Mouse (Mus musculus) cerebral cortex, adult 2 months (tissue): ENCODE data around the gene Scube2.

ENCODE experiments used
- WGBS: fragments of 180-500 bp; shearing (Covaris S2); methylation state at CpG from one replicate; pipeline ENCODE4 v1.1.7; 2018; 5-methylcytosine and 5-hydroxymethylcytosine counted together

Scube2 gene

DNA sequence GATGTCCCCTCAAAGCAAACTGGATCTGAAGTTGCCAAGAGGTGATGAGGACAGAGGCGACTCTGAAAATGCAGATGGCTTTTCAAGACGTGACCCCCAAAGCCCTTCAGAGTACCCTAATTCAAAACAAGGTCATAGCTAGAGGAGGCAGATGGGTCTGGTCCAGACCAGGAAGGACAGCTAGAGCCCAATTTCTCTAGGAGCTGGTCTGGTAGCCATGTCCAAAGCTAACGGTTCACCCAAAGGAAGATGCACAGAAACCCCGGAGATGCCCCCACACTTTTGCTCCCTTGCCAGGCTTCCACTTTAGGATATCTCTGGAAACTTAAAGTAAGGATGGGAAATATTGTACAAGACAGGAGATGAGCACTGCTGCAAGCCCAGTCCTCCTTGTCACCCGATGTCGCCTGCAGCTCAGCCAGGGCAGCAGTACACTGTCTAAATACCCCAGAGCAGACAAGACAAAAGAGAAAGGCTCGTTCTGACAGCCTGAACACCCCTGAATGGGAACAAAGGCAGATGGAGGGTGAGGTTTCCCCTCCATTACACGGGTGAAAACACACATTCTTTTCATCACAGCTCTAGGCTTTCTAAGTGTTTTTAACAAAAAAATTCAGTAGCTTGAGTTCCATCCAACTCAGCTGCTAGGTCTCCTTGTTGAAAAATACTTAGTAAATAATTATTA, 15.6 kb downstream of the Scube2 start:
- 58% methylated on average over 8 of the region's 8 CpGs for WGBS

DNA sequence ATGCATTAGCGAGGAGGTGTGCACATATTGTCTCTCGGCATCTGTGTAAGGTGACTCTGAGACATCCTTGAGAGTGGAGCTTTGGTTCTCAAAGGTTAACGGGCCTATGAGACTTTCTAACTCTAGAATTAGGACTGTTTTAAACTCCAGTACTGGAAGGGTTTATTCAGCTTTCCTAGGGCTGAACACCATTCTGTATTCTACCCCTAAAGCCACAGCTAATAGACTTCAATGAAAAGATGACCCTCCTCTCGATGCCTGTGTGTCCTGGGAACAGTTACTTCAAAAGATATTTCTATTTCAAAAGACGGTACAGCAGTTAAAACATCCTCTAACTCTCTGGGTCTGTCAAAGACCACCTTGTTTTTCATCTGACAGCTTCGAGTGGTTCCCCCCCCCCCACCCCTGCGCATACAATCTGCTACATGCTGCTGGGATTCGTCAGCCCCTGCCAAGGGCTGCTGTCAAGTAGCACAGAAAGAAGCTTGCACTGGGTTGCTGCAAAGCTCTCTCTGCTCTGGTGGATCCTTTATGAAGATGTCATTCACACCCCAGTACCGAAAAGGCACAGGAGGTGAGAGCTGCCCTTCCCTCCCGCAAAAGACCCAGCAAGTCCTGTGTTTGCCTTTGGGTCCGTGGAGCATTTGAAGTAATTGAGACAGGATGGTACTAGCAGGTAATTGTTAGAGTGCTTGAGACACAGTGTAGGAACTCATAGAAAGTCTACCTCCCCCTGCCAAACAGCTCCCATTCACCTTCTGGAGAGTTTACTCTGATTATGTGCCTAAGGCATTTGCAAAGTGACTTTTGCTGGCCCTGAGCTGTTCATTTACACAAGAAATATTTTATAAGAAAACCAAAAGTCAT, 16.4 kb downstream of the Scube2 start:
- WGBS, result 63% methylated on average over 11 of the region's 11 CpGs

DNA sequence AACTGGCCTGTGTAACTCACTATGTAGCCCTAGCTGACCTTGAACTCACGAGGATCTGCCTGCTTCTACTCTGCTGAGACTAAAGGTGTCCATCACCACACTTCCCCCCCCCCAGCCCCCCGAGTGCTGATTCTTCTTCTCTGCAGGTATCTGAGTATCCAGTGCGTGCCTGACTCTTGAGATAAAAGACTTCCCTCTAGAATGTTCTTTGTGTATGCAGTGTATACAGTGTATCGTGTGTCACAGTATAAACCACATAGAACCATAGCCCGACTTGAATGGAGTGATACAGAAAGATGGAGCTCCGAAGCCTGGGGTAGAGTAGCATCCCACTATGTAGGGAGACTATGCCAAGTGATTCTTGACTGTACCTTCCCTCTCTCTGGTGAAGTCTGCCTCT, 21.4 kb downstream of the Scube2 start:
- WGBS, result 87% methylated on average over 6 of the region's 6 CpGs

DNA sequence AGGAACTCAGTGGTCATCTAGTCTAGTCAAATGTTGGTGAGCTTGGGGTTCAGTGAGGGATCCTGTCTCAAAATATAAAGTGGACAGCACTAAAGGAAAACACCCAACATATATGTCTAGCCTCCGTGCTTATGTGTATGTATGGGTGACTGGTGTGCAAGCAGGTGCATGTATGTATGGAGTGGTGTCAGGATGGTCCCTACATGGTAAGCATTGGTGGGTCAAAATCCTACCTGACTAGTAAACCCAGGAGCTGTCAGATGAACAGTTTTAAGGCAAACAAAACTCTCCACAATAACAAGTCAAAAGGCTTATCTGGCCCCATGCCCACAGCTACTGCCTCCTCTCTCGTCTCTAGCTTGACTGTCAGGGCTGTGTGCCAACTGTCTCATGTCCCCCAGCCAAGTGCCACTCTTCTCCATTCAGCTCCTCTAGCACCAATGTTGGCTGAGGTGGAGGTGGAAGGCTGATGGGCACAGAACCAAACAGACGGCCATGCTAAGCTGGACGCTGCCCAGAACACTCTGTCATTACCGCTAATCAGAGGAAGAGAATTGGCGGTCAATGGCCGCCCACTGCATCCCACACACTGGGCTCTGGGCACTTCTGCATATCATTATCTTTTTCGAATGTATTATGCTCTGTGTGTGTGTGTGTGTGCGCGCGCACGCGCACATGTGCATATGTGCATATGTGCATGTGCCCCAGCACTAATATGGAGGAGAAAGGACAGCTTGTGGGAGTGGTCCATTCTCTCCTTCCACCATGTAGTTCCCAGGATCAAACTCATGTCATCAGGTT, 23.7 kb downstream of the Scube2 start:
- WGBS, result 45% methylated on average over 13 of the region's 13 CpGs

DNA sequence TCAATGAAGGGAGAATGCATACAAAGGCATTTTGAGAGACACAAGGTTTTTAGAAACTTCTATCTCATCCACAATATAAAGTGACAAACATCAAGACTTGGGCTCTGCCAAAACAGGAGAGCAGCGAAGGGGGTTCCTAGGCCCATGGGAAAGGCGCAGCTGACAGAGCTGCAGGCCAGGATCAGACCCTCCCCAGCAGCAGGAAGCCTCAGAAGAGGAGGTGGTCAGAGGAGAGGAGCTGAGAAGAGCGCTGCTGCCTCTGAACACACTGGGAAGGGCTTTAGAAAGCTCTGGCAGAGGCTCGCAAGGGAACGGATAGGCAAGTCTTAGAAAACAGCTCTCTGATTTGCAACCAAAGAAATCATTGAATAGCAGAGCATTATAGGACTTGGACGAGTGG, 24.4 kb downstream of the Scube2 start:
- whole genome bisulfite sequencing, result 57% methylated on average over 6 of the region's 6 CpGs

DNA sequence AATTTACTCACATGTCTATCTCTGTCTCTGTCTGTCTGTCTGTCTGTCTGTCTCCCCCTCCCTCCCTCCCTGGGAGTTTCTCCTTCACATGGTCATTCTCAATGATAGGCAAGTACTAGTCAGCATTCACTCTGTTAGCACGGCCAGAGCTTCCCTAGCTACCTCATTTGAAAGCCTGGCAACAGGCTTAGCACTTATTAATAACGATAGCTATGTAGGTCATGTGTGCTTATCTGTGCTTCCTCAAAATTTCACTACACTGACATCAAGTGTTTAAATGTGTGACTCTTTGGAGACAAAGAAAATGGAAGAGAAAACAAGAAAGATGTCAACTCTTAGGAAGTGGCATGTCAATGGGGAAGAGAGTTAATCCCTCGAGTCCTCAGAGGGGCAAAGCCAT, 26.9 kb downstream of the Scube2 start:
- WGBS, result 77% methylated on average over 3 of the region's 3 CpGs

DNA sequence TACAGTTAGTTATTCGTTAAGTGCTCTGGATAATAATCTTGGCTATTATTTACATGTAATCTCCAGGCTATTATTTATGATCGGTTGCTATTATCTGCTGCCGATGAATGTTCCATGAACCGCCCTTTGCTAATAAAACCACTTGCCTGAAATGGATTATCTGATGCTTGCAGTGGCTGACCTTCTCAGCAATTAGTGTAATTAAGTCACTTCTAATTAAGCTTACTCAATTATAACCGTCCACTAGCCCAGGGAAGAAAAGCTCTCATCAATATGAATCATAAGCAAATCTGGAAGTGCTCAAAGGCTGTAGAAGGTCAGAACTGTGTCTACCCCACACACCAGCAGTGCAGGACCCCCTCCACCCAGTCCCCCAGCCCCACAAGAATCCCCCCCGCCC, 27.8 kb downstream of the Scube2 start:
- WGBS, result 60% methylated on average over 6 of the region's 6 CpGs

DNA sequence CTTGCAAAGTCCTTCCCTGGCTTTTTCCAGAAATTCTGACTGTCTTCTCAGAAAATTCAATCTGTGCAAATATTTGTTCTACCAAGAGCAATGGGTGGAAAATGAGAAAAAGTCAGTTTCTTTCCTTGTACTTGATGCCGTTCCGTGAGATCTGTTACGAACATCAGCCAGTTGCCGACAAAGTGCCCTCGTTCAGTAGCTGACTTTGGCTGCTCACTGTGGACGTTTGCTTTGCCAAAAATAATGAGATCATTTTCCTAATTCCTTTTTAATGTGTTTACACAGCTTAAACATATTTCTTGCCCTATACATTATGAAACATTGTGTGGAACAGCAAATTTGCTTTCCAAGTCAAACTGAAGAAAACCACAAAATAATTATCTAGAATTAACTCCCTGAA, 30.6 kb downstream of the Scube2 start:
- WGBS, result 71% methylated on average over 6 of the region's 6 CpGs

DNA sequence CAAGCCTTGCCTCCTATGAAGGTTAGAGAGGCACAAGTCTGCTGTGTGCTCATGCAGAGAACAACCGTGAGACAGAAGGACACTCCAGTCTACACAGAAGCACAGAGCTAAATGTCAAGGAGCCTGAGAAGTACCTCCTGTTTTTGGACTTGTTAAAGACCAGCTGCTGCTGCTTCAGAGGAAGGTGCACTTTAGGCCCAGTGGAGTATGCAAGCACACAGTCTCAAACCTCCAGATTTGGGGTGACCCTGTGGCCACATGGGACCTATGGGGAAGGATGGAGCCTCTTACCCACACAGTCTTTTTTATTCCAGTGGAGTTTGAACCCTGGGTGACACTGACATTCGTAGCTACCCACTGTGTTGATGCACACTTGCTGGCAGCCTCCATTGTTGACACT, 34.1 kb downstream of the Scube2 start:
- 81% methylated on average over 2 of the region's 2 CpGs for WGBS

DNA sequence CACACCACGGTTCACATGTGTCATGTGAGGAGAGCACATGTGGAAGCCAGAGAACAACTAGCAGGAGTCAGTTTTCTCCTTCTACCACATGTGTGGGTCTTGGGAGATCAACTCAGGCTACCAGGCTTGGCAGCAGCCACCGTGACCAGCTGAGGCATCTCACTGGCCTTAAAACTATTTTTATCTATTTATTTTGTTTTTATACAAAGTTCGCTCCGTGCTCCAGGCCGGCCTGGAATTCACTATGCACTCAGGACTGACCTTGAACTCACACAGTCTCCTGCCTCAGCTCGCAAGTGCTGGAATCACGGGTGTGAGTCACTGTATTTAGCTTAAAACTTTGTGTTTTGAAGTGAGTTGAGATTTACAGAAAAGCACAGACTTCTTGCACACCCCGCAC, 38.6 kb downstream of the Scube2 start:
- 89% methylated on average over 8 of the region's 8 CpGs for WGBS

DNA sequence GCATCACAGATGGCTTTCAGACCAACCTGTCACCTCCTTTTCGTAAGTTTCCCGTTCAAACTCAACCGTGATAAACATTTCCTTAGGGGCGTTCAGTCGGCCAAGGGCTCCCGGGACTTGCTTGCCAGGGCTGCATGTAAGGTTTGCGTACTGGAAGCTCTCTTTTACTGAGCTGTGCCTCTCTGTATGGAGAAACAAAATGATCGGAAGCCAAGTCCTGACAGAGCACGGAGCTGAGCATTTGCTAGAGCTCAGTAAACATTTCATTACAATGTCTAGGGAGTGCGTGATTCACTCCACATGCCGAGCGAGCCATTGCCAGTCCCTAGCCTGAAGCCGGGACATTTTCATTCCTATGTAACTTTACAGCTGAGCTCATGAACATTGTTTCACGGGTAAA, 40.2 kb downstream of the Scube2 start:
- WGBS, result 54% methylated on average over 14 of the region's 14 CpGs

DNA sequence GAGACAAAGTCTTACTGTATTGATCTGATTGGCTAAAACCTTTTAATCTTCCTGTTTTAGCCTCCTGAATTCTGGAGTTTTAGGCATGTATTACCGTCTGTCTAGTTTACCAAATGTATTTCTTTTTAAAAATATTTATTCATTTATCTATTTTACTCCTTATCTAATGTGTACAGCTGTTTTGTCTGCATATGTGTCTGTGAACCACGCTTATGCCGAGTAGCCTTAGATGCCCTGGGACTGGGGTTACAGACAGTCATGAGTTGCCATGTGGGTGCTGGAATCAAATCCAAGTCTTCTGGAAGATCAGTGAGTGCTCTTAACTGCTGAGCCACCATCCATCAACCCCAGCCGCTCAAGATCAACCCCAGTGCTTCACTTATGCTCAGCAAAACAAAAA, 46.9 kb downstream of the Scube2 start:
- WGBS, result 95% methylated on average over 4 of the region's 4 CpGs

DNA sequence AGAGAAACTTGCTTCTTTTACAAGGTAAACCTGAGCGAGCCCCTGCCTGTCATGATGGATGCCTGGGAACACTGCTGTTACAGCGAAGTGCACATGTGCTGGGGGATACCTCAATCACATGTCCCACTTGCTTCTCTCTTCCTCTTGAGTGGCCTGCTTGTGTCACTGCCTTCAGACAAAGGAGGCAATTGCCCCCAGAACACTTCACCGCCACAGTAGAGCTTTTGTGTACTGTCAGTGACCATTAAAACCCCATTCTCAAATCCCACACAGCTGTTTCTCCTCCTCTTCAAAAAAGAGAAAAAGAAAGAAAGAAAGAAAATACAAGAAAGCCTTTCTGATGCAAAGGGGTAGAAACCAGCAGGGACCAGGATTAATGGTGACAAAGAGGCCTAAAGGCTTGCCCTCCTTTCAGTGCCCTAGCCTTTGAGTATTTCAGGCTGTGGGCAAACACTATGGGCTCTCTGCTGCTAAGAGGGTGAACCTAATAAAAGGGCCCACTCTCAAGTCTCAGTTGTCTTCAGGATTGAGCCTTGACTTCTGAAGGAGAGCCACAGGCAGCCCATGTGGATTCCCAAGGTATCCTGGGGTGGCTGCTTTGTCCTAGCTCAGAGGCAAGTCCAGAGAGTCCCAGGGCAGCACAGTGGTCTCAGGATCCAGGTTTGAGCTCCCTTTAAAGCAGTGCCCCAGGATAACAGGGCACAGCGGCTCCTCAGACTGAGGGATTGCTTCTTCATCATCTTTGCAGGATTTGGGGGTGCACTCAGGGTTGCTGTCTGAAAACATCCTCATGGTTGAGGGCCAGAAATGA, 51.9 kb downstream of the Scube2 start:
- WGBS, result 81% methylated on average over 4 of the region's 4 CpGs

DNA sequence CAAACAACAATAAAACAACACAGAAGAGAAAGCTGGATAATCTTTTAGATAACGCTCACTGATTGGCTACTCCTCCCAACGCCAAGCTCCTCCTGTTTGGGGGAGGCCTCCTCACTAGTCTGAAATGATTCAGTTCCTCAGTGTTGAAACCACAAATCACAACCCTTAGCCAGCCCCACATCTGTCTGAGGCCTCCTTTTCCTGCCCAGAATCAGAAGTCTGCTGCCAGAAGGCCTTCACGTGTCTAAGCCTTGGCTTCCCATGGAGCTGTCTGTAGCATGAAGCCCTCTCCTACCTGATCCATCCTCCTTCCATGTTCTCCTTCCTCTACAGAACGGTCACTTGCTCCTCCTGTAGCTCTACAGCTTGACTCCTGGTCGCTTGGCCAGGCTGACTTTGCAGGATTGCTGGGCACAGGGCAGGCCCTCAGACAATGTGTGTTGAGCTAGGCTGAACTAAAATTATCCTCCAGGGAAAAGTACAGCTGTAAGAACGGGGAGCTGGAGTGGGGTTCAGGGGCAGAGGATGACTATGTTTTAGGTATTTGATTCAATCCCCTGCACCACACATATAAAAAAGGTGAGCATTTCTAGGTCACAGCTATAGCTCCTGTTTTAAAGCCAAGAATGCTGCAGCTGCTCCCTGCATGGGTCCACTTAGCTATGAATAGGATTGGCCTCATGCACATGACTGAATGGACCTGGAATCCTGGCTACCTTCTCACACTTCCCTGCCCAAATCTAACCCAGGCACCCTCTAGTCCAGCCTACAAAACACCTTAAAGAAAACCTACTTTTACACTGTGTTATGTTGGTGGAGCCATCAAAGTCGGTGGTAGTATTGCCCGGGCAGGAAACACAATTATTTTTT, 57.6 kb downstream of the Scube2 start:
- 85% methylated on average over 8 of the region's 8 CpGs for WGBS

DNA sequence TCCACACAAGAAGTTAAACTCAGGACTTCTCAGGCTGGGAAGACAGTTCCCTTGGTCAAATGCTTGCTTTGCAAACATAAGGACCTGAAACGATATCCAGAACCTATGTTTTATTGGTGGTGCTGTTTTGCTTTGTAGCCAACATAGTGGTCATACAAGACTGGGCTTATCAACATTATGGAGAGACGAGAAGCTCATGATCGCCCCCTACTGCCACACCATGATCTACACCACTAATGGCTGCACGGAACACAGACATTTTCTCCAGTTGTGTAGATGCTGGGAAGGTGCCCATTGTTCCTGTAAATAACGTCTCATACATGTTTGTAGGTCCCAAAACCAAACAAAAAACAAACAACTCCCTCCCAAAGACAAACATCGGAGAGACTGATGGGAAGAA, 60.6 kb downstream of the Scube2 start:
- 70% methylated on average over 6 of the region's 6 CpGs for WGBS

DNA sequence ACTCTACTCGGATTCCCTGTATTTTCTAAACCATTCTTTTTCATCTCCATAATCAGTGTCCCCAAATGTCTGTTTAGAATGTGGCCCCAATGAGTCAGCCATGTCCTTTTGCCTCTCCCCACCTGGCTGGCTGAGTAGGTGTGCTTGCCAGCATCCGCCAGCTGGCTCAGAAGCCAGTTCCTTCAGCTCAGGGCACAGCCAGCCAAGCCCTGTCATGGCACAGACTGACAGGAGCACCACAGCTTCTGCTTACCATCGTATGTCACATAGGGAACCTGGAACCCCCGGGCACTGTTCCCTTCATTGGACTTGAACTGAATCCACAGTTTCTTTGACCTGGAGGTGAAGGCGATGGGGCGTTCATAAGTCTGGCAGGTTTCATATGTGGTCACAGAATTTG, 61.1 kb downstream of the Scube2 start:
- 87% methylated on average over 6 of the region's 6 CpGs for WGBS

DNA sequence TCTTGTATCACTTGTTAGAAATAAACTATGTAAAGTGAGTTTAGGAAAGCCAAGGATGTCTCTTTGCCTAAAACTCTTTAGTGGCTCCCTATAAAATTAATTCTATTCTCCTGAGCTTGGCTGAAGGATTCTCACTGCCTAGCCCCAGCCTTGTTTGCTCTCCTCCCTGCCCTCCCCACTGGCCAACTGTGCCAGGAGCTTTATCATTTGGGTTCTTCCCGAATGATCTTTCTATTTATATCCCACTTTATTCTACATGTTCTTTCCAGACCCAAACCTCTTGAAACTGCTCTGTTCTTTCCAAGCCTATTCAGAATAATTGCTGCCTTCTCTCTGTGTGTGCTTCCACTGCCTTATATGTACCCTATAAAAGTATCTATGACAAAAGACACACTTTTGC, 62.0 kb downstream of the Scube2 start:
- 53% methylated on average over 1 of the region's 1 CpGs for WGBS

DNA sequence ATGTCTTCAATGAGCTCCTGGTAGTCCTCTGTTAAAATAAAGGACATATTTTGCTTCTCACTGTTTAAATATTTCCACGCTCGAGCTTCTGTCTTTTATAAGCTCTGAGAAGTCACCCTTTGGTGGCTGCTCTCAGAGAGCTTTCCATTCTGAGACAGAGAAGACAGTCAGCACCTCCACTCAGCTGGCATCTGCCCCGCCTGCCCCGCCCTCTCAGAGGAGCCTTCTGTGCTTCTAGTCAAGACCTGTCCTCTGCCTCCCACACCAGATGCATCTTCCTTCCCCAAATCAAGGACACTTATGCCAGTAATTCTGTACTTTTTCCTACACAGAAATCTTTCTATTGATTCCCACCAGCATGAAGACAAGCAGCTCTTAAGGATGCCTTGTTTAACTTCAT, 64.9 kb downstream of the Scube2 start:
- 75% methylated on average over 4 of the region's 4 CpGs for WGBS

DNA sequence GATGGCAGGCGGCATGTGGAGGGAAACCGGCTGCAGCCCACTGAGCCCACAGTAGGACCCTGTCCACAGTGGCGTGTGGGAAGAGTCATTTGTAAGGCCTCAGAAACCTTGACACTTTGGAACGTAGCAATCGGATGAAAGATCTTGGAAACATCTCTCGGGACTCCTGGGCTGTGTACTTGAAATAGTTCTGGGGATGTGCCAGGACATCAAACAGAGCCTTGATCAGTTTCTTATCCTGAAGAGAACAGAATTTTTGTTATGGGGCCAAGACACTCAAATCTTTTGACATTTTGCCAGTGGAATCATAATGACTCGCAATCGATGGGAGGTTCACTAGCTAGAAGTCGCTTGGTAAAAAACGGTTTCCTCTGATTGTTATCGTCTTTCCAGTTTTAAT, 66.3 kb downstream of the Scube2 start:
- 67% methylated on average over 11 of the region's 11 CpGs for WGBS

DNA sequence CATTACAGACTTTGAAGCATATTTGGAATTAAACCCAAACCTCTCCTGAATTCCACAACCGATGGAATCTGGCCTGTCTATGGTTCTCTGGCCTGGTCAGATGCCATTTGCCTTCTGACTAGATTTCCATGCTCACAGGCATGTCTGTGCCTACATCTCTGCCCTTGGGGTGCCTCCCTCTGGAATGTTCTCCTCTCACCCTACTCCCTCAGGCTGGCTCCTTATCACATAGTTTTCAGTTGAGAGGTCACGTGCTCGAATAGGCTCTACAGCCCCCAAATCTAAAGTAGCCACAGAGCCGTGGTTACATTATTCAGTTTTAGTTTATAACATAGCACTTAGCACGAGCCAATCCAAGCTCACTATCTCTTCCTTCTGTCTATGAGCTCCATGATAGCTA, 69.9 kb downstream of the Scube2 start:
- WGBS, result 83% methylated on average over 5 of the region's 5 CpGs

DNA sequence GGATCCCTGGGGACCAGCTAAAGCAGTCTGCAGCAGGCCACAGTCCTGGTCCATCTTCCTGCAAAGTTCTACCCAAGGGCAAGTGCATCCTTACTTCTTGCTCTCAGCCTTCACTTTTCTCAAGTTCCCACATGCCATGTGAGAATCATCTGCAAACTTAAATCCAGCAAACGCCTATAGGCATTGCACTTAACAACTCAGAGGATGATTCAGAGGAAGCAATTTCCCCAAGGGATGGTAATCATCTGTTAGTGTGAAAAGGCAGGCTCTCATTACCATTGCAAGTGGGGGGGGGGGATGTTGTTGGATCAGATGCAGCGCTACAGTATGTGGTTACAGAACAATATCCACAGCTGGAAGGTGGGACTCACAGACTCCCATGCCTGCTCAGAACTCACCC, 70.9 kb downstream of the Scube2 start:
- 55% methylated on average over 2 of the region's 2 CpGs for WGBS
